Mouse (Mus musculus): Measurements from ENCODE around the gene Parp8. TPM values are rescaled to one million over a fixed set of nuclear protein-coding genes. Genes with fewer than 3 reads are reported as not detected.

Gene Parp8
- polyA plus RNA-seq (2015; fragmentation: Nextera tagmentation; extraction: Ambion mirVana) = 30.3 and 39.9 TPM in 2 replicates

- H3K9me3 ChIP-seq (replicated peaks) = no peaks in the 10 kb centered on the region
- peak; percentile 79 for ATAC-seq (ENCODE audit: low FRiP score)
- peak within 1 kb of the TSS; percentile 95 for H3K27ac ChIP-seq (replicated peaks)
- H3K27me3 ChIP-seq (replicated peaks) = no peaks in the 10 kb centered on the region
- peaks cover 29% of the 10 kb centered on the region for H3K4me1 ChIP-seq
- peak within 1 kb of the TSS; percentile 94 for H3K4me3 ChIP-seq (replicated peaks)
- H3K9ac ChIP-seq (replicated peaks) = peak within 1 kb of the TSS; percentile 97
- peak within 1 kb of the TSS; percentile 60 for H3K4me2 ChIP-seq
- WGBS = under 1% methylated on average over 51 of the region's 67 CpGs
- H3K36me3 ChIP-seq = no peaks in the 10 kb centered on the region
Measured at GRCm38 (mm10) chr13:117025226-117026067, at the start of gene Parp8. Parp8 (minus strand) TSS chr13:117025537.

- Histone ChIP-seq H3K36me3 (no peaks in the 10 kb centered on the region), H3K27ac (replicated peaks) (no peak overlapping the region), H3K9ac (replicated peaks) (no peak overlapping the region), H3K27me3 (replicated peaks) (no peaks in the 10 kb centered on the region), H3K9me3 (replicated peaks) (no peaks in the 10 kb centered on the region), H3K4me1 (0 out of 2 replicates have a peak, but pooled peaks cover 6% of the 10 kb centered on the region), H3K4me3 (replicated peaks) (no peak overlapping the region), H3K4me2 (no peak overlapping the region)
- WGBS = 57% methylated on average over 17 of the region's 17 CpGs
- ATAC-seq (ENCODE audit: low FRiP score) = no peak
Measured at GRCm38 (mm10) chr13:117062628-117063315, 37.4 kb upstream of the Parp8 start.

GRCm38 (mm10) chr13:117056466-117056865 lies 31.1 kb upstream of the Parp8 start:
- no peak overlapping the region for H3K4me3 ChIP-seq (replicated peaks)
- 68% methylated on average over 2 of the region's 2 CpGs for WGBS
- no peak for ATAC-seq (ENCODE audit: low FRiP score)

GRCm38 (mm10) chr13:117054811-117055496 lies 29.6 kb upstream of the Parp8 start:
- H3K9ac ChIP-seq (replicated peaks) = no peak overlapping the region
- WGBS = 91% methylated on average over 7 of the region's 7 CpGs
- no peak overlapping the region for H3K4me3 ChIP-seq (replicated peaks)
- H3K27me3 ChIP-seq (replicated peaks) = no peaks in the 10 kb centered on the region
- H3K9me3 ChIP-seq (replicated peaks) = no peaks in the 10 kb centered on the region
- no peaks in the 10 kb centered on the region for H3K4me1 ChIP-seq
- no peak overlapping the region for H3K27ac ChIP-seq (replicated peaks)
- no peak for ATAC-seq (ENCODE audit: low FRiP score)
- no peaks in the 10 kb centered on the region for H3K36me3 ChIP-seq
- H3K4me2 ChIP-seq = no peak overlapping the region

More at GRCm38 (mm10) chr13:117056466-117056865, 31.1 kb upstream of the Parp8 start:
- H3K4me1 ChIP-seq = no peaks in the 10 kb centered on the region
- H3K27ac ChIP-seq (replicated peaks) = no peak overlapping the region
- H3K36me3 ChIP-seq = no peaks in the 10 kb centered on the region
- H3K9me3 ChIP-seq (replicated peaks) = no peaks in the 10 kb centered on the region
- H3K27me3 ChIP-seq (replicated peaks) = no peaks in the 10 kb centered on the region
- H3K9ac ChIP-seq (replicated peaks) = no peak overlapping the region
- no peak overlapping the region for H3K4me2 ChIP-seq

GRCm38 (mm10) chr13:117052748-117053147 lies 27.4 kb upstream of the Parp8 start:
- no peaks in the 10 kb centered on the region for H3K9me3 ChIP-seq (replicated peaks)
- no peaks in the 10 kb centered on the region for H3K27me3 ChIP-seq (replicated peaks)
- no peak overlapping the region for H3K27ac ChIP-seq (replicated peaks)
- ATAC-seq (ENCODE audit: low FRiP score) = no peak
- no peak overlapping the region for H3K4me3 ChIP-seq (replicated peaks)
- H3K4me1 ChIP-seq = no peaks in the 10 kb centered on the region
- no peak overlapping the region for H3K9ac ChIP-seq (replicated peaks)
- no peak overlapping the region for H3K4me2 ChIP-seq
- no peaks in the 10 kb centered on the region for H3K36me3 ChIP-seq
- WGBS = 96% methylated on average over 3 of the region's 3 CpGs

- Histone ChIP-seq H3K36me3 (no peaks in the 10 kb centered on the region), H3K4me2 (no peak overlapping the region), H3K9me3 (replicated peaks) (no peaks in the 10 kb centered on the region), H3K27me3 (replicated peaks) (no peaks in the 10 kb centered on the region), H3K9ac (replicated peaks) (no peak overlapping the region), H3K4me3 (replicated peaks) (no peak overlapping the region), H3K27ac (replicated peaks) (no peak overlapping the region), H3K4me1 (no peaks in the 10 kb centered on the region)
- ATAC-seq (ENCODE audit: low FRiP score) = no peak
- 86% methylated on average over 5 of the region's 5 CpGs for WGBS
Measured at GRCm38 (mm10) chr13:117048541-117048971, 23.2 kb upstream of the Parp8 start.

GRCm38 (mm10) chr13:117043567-117043966 lies 18.2 kb upstream of the Parp8 start:
- ATAC-seq (ENCODE audit: low FRiP score) = no peak
- no peaks in the 10 kb centered on the region for H3K4me1 ChIP-seq
- no peak overlapping the region for H3K4me3 ChIP-seq (replicated peaks)

GRCm38 (mm10) chr13:117041021-117041420 lies 15.7 kb upstream of the Parp8 start:
- Histone ChIP-seq H3K4me3 (replicated peaks) (no peak overlapping the region), H3K9me3 (replicated peaks) (no peaks in the 10 kb centered on the region), H3K27ac (replicated peaks) (no peak overlapping the region), H3K27me3 (replicated peaks) (no peaks in the 10 kb centered on the region), H3K9ac (replicated peaks) (no peak overlapping the region), H3K4me2 (no peak overlapping the region), H3K36me3 (no peaks in the 10 kb centered on the region), H3K4me1 (no peaks in the 10 kb centered on the region)
- ATAC-seq (ENCODE audit: low FRiP score) = no peak

More at GRCm38 (mm10) chr13:117043567-117043966, 18.2 kb upstream of the Parp8 start:
- Histone ChIP-seq H3K9me3 (replicated peaks) (no peaks in the 10 kb centered on the region), H3K27me3 (replicated peaks) (no peaks in the 10 kb centered on the region), H3K27ac (replicated peaks) (no peak overlapping the region), H3K4me2 (no peak overlapping the region), H3K9ac (replicated peaks) (no peak overlapping the region), H3K36me3 (no peaks in the 10 kb centered on the region)

- no peaks in the 10 kb centered on the region for H3K27me3 ChIP-seq (replicated peaks)
- ATAC-seq (ENCODE audit: low FRiP score) = no peak
- no peaks in the 10 kb centered on the region for H3K9me3 ChIP-seq (replicated peaks)
- H3K4me1 ChIP-seq = no peaks in the 10 kb centered on the region
- H3K4me2 ChIP-seq = no peak overlapping the region
- 72% methylated on average over 5 of the region's 5 CpGs for WGBS
- no peak overlapping the region for H3K9ac ChIP-seq (replicated peaks)
- no peaks in the 10 kb centered on the region for H3K36me3 ChIP-seq
- H3K4me3 ChIP-seq (replicated peaks) = no peak overlapping the region
- H3K27ac ChIP-seq (replicated peaks) = no peak overlapping the region
Measured at GRCm38 (mm10) chr13:117036277-117036676, 10.9 kb upstream of the Parp8 start.

GRCm38 (mm10) chr13:117035121-117035520 lies 9.8 kb upstream of the Parp8 start:
- H3K4me3 ChIP-seq (replicated peaks) = no peak overlapping the region
- no peak for ATAC-seq (ENCODE audit: low FRiP score)
- H3K9ac ChIP-seq (replicated peaks) = no peak overlapping the region
- no peaks in the 10 kb centered on the region for H3K4me1 ChIP-seq
- H3K27ac ChIP-seq (replicated peaks) = no peak overlapping the region
- H3K36me3 ChIP-seq = no peaks in the 10 kb centered on the region
- WGBS = 57% methylated on average over 2 of the region's 2 CpGs
- H3K9me3 ChIP-seq (replicated peaks) = no peaks in the 10 kb centered on the region
- H3K4me2 ChIP-seq = no peak overlapping the region
- H3K27me3 ChIP-seq (replicated peaks) = no peaks in the 10 kb centered on the region

GRCm38 (mm10) chr13:117034676-117035075 lies 9.3 kb upstream of the Parp8 start:
- H3K9ac ChIP-seq (replicated peaks) = no peak overlapping the region
- H3K4me1 ChIP-seq = no peaks in the 10 kb centered on the region
- 87% methylated on average over 1 of the region's 1 CpGs for WGBS
- no peak overlapping the region for H3K27ac ChIP-seq (replicated peaks)
- H3K4me2 ChIP-seq = no peak overlapping the region
- no peaks in the 10 kb centered on the region for H3K27me3 ChIP-seq (replicated peaks)
- no peak overlapping the region for H3K4me3 ChIP-seq (replicated peaks)
- ATAC-seq (ENCODE audit: low FRiP score) = no peak
- H3K36me3 ChIP-seq = no peaks in the 10 kb centered on the region
- H3K9me3 ChIP-seq (replicated peaks) = no peaks in the 10 kb centered on the region
